Mouse (Mus musculus): ENCODE measurements around the gene Speer2.

The Speer2 gene

GRCm38 (mm10) chr16:69863644-69864043, at the start of gene Speer2:
Gene Speer2, minus strand, starts transcription at chr16:69863744.
- no peak for DNase-seq (ENCODE audit: low spot score in 2 of 2)

- no peak for DNase-seq (ENCODE audit: low spot score in 2 of 2)
These were observed 40.8 kb upstream of the Speer2 start for GRCm38 (mm10) chr16:69904303-69904702.

GRCm38 (mm10) chr16:69880712-69881111, 17.2 kb upstream of the Speer2 start:
- DNase-seq (ENCODE audit: low spot score in 2 of 2): no peak

GRCm38 (mm10) chr16:69836628-69837027, 26.9 kb downstream of the Speer2 start:
- no peak for DNase-seq (ENCODE audit: low spot score in 2 of 2)

GRCm38 (mm10) chr16:69813652-69814051, 49.9 kb downstream of the Speer2 start:
- no peak for DNase-seq (ENCODE audit: low spot score in 2 of 2)

All from cerebellum, postnatal 4 days (tissue).